Mouse (Mus musculus) monocyte, adult 59 days (primary cell): ENCODE measurements around the gene Akap5. TPM values are rescaled to one million over a fixed set of nuclear protein-coding genes. Genes with fewer than 3 reads are reported as not detected.

Experiments used
- total RNA-seq, 2 experiments: library from RNA; stranded (reverse); gene quantifications; one replicate each; pipeline ENCODE4 v1.2.4; 2023

The Akap5 gene
- under 1 TPM; 0.24 to 0.33 TPM for total RNA-seq

DNA sequence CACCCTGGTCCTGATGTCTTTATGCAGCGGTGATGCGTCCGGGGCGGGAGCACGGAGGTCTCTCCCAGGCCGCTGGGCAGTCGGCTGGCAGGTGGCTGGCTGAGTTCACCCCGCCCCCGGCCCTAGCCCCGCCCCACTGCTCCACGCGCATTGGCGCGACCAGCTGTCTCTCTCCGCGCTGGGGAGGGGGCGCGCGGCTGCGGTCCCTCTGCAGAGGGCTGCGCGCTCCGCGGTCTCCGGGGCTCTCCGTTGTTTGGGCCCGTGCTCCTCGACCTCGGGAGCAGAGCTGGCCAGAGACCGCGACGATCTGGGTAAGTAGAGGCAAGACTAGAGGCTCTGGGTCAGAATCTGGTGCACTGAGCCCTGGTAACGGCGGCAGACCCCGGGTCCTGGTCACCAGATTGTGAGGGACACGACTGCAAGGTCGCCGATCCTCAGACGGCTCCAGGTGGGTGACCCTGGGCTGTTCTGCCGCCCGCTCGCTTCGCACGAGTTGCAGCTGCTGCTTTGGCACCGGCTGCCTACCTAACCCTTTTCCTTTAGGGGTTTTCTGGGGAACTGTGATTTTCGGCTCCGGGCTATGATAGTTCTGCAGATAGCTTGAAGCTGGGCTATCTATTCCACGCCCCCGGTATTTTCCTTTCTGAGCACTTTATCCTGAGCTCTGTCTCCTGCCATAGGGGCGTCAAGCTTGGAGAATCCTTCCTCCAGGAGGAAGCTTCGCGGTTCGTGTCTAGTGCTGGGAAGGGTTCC, at the start of gene Akap5:
Gene Akap5 (plus strand): TSS at position 213 of the 753 bp plus-strand sequence.

DNA sequence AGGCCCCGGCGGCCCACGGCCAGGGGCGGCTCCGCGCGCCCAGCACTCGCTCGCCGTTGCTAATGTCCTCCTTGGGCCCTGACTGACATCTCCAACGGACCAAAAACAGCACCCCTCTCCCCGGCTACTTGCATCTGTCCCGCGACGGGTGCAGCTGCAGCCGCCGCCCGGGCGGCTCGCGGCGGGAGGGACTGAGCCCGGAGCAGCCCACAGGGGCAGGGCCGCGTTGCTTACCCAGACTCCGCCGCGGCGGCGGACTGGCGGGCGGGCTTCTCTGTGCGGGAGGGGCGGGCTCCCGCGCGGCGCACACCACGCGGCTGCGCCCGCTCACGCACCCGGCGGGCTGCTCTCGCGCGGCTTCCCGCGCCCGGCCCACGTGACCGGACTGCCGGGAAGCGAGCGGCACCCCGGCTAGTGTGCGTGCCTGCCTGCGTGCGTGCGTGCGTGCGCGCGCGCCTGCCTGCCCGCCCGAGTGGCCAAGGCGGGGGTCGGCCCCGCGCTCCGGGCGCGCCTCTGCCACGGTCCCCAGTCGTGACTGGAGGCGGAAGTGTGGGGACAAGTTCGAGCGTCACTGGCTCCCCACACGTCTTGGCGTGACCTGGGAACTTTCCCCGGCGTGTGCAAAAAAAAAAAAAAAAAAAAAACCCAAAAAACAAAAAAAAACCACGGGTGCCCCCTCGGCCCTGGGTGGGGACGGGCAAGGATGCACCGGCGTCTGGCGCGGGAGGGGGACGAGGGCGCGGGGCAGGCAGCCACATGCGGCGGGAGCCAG, 44.7 kb downstream of the Akap5 start, which contains the start of gene Zbtb25:
Gene Zbtb25 (minus strand): TSS at position 397 of the 772 bp plus-strand sequence.

DNA sequence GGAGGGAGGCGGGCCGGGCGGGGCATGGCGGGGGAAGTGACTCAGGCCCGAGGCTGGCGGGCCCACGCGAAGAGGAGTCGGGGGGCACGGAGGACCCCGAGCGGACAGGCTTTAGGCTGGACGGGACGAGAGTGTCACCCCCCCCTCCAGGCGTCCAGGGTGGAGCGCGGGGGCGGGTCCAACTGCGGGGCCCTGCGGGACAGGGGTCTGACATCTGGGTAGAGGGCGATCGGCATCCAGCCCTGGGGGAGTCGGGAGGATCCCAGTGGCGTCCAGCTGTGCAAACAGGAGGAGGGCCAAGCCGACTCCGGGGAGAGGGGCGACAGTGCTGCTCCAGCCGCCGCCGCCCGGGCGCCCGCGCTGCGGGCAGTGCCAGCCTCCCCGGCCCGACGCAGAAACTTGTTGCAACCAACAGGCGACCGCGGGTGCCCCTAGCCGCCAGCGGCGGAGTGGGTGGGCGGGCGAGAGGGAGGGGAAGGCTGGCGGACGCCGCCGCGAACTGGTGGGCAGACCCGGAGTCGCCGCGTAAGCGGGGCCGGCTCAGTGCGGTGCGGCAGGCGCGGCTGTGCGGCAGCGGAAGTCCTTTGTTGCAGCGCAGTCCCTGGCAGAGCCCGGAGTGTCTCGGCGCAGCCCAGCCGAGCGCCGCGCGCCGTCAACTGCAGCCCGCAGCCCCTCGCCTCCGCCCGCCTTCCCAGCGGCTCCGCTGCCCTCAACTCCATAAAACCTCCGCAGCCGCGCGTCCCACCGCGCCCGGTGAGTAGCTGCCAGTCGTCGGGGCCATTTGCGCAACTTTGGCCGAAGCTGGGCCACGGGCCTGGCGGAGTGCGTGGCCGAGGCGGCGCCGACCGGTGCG, 45.5 kb downstream of the Akap5 start, which contains the start of gene Zbtb1:
Gene Zbtb1 (plus strand): TSS at position 289 of the 853 bp plus-strand sequence.

Other genes with a start within 250 kb of the Akap5 start
- not detected for gene Esr2, start 147.6 kb upstream of the Akap5 start, total RNA-seq
- not detected for gene Tex21, start 78.1 kb upstream of the Akap5 start, total RNA-seq
- gene Mthfd1, start 69.6 kb upstream of the Akap5 start, total RNA-seq, result 10 to 100 TPM in 1 of 2 experiments, 1 to 10 TPM in 1; 9.9 to 13.7 TPM
- gene Zbtb25, start 44.7 kb downstream of the Akap5 start, total RNA-seq, result 10 to 100 TPM in 1 of 2 experiments, 1 to 10 TPM in 1; 9.5 to 12.8 TPM
- 10 to 100 TPM; 10.2 to 11.0 TPM for gene Zbtb1, start 45.4 kb downstream of the Akap5 start, total RNA-seq
- gene Hspa2, start 79.3 kb downstream of the Akap5 start, total RNA-seq, result 1 to 10 TPM; 7.3 to 9.1 TPM
- not detected for gene Ppp1r36, start 92.6 kb downstream of the Akap5 start, total RNA-seq
- 100 to 1,000 TPM; 112 to 121 TPM for gene Plekhg3, start 206.0 kb downstream of the Akap5 start, total RNA-seq